Mouse (Mus musculus) right cerebral cortex, postnatal 14 days (tissue): ENCODE results near the gene Btbd35f26.
"Not testable (repeated sequence)": the region's sequence is repeated elsewhere in the genome, so short reads cannot be mapped to it uniquely, and the experiment has no call there.

Experiments
- DNase-seq: peaks from one replicate; pipeline ENCODE4 v3.0.0; 2022

The Btbd35f26 gene

GRCm38 (mm10) chrX:31336154-31336553, at the start of gene Btbd35f26:
Gene Btbd35f26 (plus strand): TSS chrX:31336454.
- DNase-seq, result not testable (repeated sequence)

- not testable (repeated sequence) for DNase-seq
Observed at GRCm38 (mm10) chrX:31341924-31342323, 5.7 kb downstream of the Btbd35f26 start.

- DNase-seq, result not testable (repeated sequence)
Observed at GRCm38 (mm10) chrX:31383818-31384217, 47.6 kb downstream of the Btbd35f26 start, which contains the start of gene Btbd35f19. Gene Btbd35f19 (minus strand): TSS chrX:31383918.
